Mouse (Mus musculus) fibroblast of lung, adult 2 months (primary cell): ENCODE results near the gene Clec1a.

Experiments used
- DNase-seq: peaks from one replicate; pipeline ENCODE4 v3.0.0-alpha.2; 2011; ENCODE audit warnings: low read depth

The Clec1a gene

GRCm38 (mm10) chr6:129403391-129403790, 48.4 kb downstream of the Clec1a start:
- no peak for DNase-seq

GRCm38 (mm10) chr6:129402404-129402803, 49.4 kb downstream of the Clec1a start:
- DNase-seq = no peak

GRCm38 (mm10) chr6:129399945-129400344, 51.9 kb downstream of the Clec1a start:
- DNase-seq = no peak

- DNase-seq = no peak
Measured at GRCm38 (mm10) chr6:129396997-129397396, 54.8 kb downstream of the Clec1a start, which contains the start of gene Clec1b. Gene Clec1b (plus strand): TSS chr6:129397297.

GRCm38 (mm10) chr6:129393732-129394131, 58.1 kb downstream of the Clec1a start:
- DNase-seq = no peak

- DNase-seq = no peak
Measured at GRCm38 (mm10) chr6:129393087-129393720, 58.6 kb downstream of the Clec1a start.

GRCm38 (mm10) chr6:129385774-129386173, 66.0 kb downstream of the Clec1a start, which contains the start of gene Clec12b:
Gene Clec12b (minus strand): TSS chr6:129385874.
- no peak for DNase-seq

- no peak for DNase-seq
Measured at GRCm38 (mm10) chr6:129385000-129385399, 66.8 kb downstream of the Clec1a start.

- DNase-seq = no peak
Measured at GRCm38 (mm10) chr6:129383466-129383865, 68.3 kb downstream of the Clec1a start.

GRCm38 (mm10) chr6:129381736-129382135, 70.1 kb downstream of the Clec1a start:
- DNase-seq = no peak

GRCm38 (mm10) chr6:129380454-129380853, 71.3 kb downstream of the Clec1a start:
- no peak for DNase-seq

- DNase-seq = no peak
Measured at GRCm38 (mm10) chr6:129374937-129375471, 76.8 kb downstream of the Clec1a start.
